Mouse (Mus musculus) limb, embryonic 10.5 days (tissue): ENCODE data around the gene Myom3. TPM values are rescaled to one million over a fixed set of nuclear protein-coding genes. Genes with fewer than 3 reads are reported as not detected.
A peak's percentile ranks its signal among the peaks of the same experiment; 100 is the strongest.
"Not testable (repeated sequence)": the region's sequence is repeated elsewhere in the genome, so short reads cannot be mapped to it uniquely, and the experiment has no call there.

ENCODE experiments used
- DNase-seq: peaks from one replicate; pipeline ENCODE4 v3.0.0-alpha.2; 2017; ENCODE audit warnings: low spot score
- H3K27ac ChIP-seq: fragments of 300-500 bp; sonication (generic); 2 replicates; pipeline ENCODE4 v1.5.1; 2016; ENCODE audit warnings: mild to moderate bottlenecking
- H3K27me3 ChIP-seq: fragments of 300-500 bp; sonication (generic); 2 replicates; pipeline ENCODE4 v1.6.1; 2016; ENCODE audit warnings: low read depth, mild to moderate bottlenecking; ENCODE audit not compliant: poor library complexity, severe bottlenecking
- H3K36me3 ChIP-seq: fragments of 300-500 bp; sonication (generic); 2 replicates; pipeline ENCODE4 v1.6.1; 2016; ENCODE audit warnings: mild to moderate bottlenecking, moderate library complexity
- H3K4me1 ChIP-seq: fragments of 300-500 bp; sonication (generic); 2 replicates; pipeline ENCODE4 v1.6.1; 2016
- H3K4me3 ChIP-seq: fragments of 300-500 bp; sonication (generic); 2 replicates; pipeline ENCODE4 v1.5.1; 2016; ENCODE audit warnings: mild to moderate bottlenecking, moderate library complexity
- H3K9me3 ChIP-seq: fragments of 300-500 bp; sonication (generic); replicated peaks from 2 replicates; pipeline ENCODE4 v1.6.1; 2016; ENCODE audit warnings: mild to moderate bottlenecking
- WGBS: fragments of 180-500 bp; shearing (Covaris S2); methylation state at CpG from one replicate; pipeline ENCODE4 v1.1.7; 2016; 5-methylcytosine and 5-hydroxymethylcytosine counted together
- polyA plus RNA-seq: library from polyadenylated mRNA; unstranded; fragments of >200 nt; fragmentation: Nextera tagmentation; extraction: Ambion mirVana; gene quantifications from 2 replicates; pipeline ENCODE4 v1.2.1, GENCODE M21; 2016

Myom3 gene
- 0.11 and 0.15 TPM in 2 replicates for polyA plus RNA-seq

GRCm38 (mm10) chr4:135759356-135759976 is at the start of gene Myom3:
Gene Myom3, plus strand, starts transcription at chr4:135759715.
- Histone ChIP-seq H3K4me3 (no peak within 1 kb of the TSS), H3K27ac (no peak within 1 kb of the TSS), H3K9me3 (no peaks in the 10 kb centered on the region; the same call in 1 of the 2 replicates), H3K4me1 (peaks cover 20% of the 10 kb centered on the region), H3K36me3 (no peaks in the 10 kb centered on the region), H3K27me3 (peaks cover 15% of the 10 kb centered on the region; the same call in 1 of the 2 replicates)
- WGBS: 70% methylated on average over 10 of the region's 10 CpGs
- DNase-seq: no peak

GRCm38 (mm10) chr4:135710392-135710791 is 49.1 kb upstream of the Myom3 start:
- WGBS: 87% methylated on average over 3 of the region's 3 CpGs
- DNase-seq: no peak
- Histone ChIP-seq H3K27ac (no peak overlapping the region), H3K4me1 (0 out of 2 replicates have a peak, but pooled peaks cover 6% of the 10 kb centered on the region), H3K27me3 (no peaks in the 10 kb centered on the region), H3K4me3 (no peak overlapping the region), H3K36me3 (no peaks in the 10 kb centered on the region), H3K9me3 (no peaks in the 10 kb centered on the region)

GRCm38 (mm10) chr4:135714776-135715175 is 44.7 kb upstream of the Myom3 start:
- no peak for DNase-seq
- 89% methylated on average over 8 of the region's 8 CpGs for WGBS
- H3K4me1 ChIP-seq: no peaks in the 10 kb centered on the region
- H3K4me3 ChIP-seq: no peak overlapping the region
- H3K9me3 ChIP-seq: no peaks in the 10 kb centered on the region
- no peak overlapping the region for H3K27ac ChIP-seq
- H3K36me3 ChIP-seq: no peaks in the 10 kb centered on the region
- H3K27me3 ChIP-seq: no peaks in the 10 kb centered on the region

GRCm38 (mm10) chr4:135716438-135716837 is 43.1 kb upstream of the Myom3 start:
- not testable (repeated sequence) for H3K4me3 ChIP-seq, H3K9me3 ChIP-seq, H3K27ac ChIP-seq, H3K36me3 ChIP-seq, H3K27me3 ChIP-seq, DNase-seq, H3K4me1 ChIP-seq
- WGBS: 97% methylated on average over 11 of the region's 11 CpGs

- Histone ChIP-seq H3K4me1 (peaks cover 2% of the 10 kb centered on the region; the same call in 1 of the 2 replicates), H3K9me3 (no peaks in the 10 kb centered on the region), H3K27ac (no peak overlapping the region), H3K36me3 (no peaks in the 10 kb centered on the region), H3K4me3 (no peak overlapping the region), H3K27me3 (no peaks in the 10 kb centered on the region)
- WGBS: 81% methylated on average over 17 of the region's 17 CpGs
- no peak for DNase-seq
These were observed 36.8 kb upstream of the Myom3 start for GRCm38 (mm10) chr4:135722540-135723290.

GRCm38 (mm10) chr4:135726416-135726815 is 33.1 kb upstream of the Myom3 start:
- Histone ChIP-seq H3K9me3 (no peaks in the 10 kb centered on the region), H3K27ac (no peak overlapping the region), H3K4me3 (no peak overlapping the region), H3K36me3 (no peaks in the 10 kb centered on the region), H3K4me1 (peaks cover 15% of the 10 kb centered on the region), H3K27me3 (no peaks in the 10 kb centered on the region)
- no peak for DNase-seq
- 83% methylated on average over 11 of the region's 11 CpGs for WGBS

GRCm38 (mm10) chr4:135727817-135728216 is 31.7 kb upstream of the Myom3 start, which contains the start of gene Il22ra1:
Gene Il22ra1, plus strand, starts transcription at chr4:135728172.
- Histone ChIP-seq H3K9me3 (no peaks in the 10 kb centered on the region), H3K4me3 (no peak within 1 kb of the TSS), H3K4me1 (peaks cover 15% of the 10 kb centered on the region), H3K27me3 (no peaks in the 10 kb centered on the region), H3K36me3 (no peaks in the 10 kb centered on the region), H3K27ac (no peak within 1 kb of the TSS)
- 43% methylated on average over 14 of the region's 14 CpGs for WGBS
- DNase-seq: no peak

GRCm38 (mm10) chr4:135730204-135730603 is 29.3 kb upstream of the Myom3 start:
- WGBS: 82% methylated on average over 9 of the region's 9 CpGs
- H3K27ac ChIP-seq: no peak overlapping the region
- no peaks in the 10 kb centered on the region; the same call in 1 of the 2 replicates for H3K9me3 ChIP-seq
- no peaks in the 10 kb centered on the region for H3K36me3 ChIP-seq
- H3K27me3 ChIP-seq: no peaks in the 10 kb centered on the region
- DNase-seq: no peak
- H3K4me3 ChIP-seq: no peak overlapping the region
- peaks cover 15% of the 10 kb centered on the region for H3K4me1 ChIP-seq

- WGBS: 76% methylated on average over 8 of the region's 8 CpGs
These were observed 28.6 kb upstream of the Myom3 start for GRCm38 (mm10) chr4:135730951-135731350.

GRCm38 (mm10) chr4:135733901-135734300 is 25.6 kb upstream of the Myom3 start:
- H3K9me3 ChIP-seq: no peaks in the 10 kb centered on the region; the same call in 1 of the 2 replicates
- no peaks in the 10 kb centered on the region for H3K27me3 ChIP-seq
- WGBS: 97% methylated on average over 14 of the region's 14 CpGs
- DNase-seq: no peak
- H3K27ac ChIP-seq: no peak overlapping the region
- no peak overlapping the region for H3K4me3 ChIP-seq
- no peaks in the 10 kb centered on the region for H3K36me3 ChIP-seq
- H3K4me1 ChIP-seq: peaks cover 21% of the 10 kb centered on the region

More at GRCm38 (mm10) chr4:135730951-135731350, 28.6 kb upstream of the Myom3 start:
- Histone ChIP-seq H3K36me3 (no peaks in the 10 kb centered on the region), H3K4me3 (no peak overlapping the region), H3K27ac (no peak overlapping the region), H3K27me3 (no peaks in the 10 kb centered on the region), H3K4me1 (peaks cover 15% of the 10 kb centered on the region), H3K9me3 (no peaks in the 10 kb centered on the region; the same call in 1 of the 2 replicates)
- no peak for DNase-seq

- DNase-seq: no peak
- peaks cover 26% of the 10 kb centered on the region for H3K4me1 ChIP-seq
- no peak overlapping the region for H3K27ac ChIP-seq
- no peaks in the 10 kb centered on the region for H3K27me3 ChIP-seq
- no peak overlapping the region for H3K4me3 ChIP-seq
- no peaks in the 10 kb centered on the region for H3K36me3 ChIP-seq
- WGBS: 87% methylated on average over 3 of the region's 3 CpGs
- H3K9me3 ChIP-seq: no peaks in the 10 kb centered on the region; the same call in 1 of the 2 replicates
These were observed 22.6 kb upstream of the Myom3 start for GRCm38 (mm10) chr4:135736903-135737302.

GRCm38 (mm10) chr4:135738237-135738636 is 21.3 kb upstream of the Myom3 start:
- Histone ChIP-seq H3K4me3 (no peak overlapping the region), H3K27me3 (no peaks in the 10 kb centered on the region), H3K27ac (peak overlapping the region; percentile 67), H3K9me3 (no peaks in the 10 kb centered on the region; the same call in 1 of the 2 replicates), H3K36me3 (no peaks in the 10 kb centered on the region), H3K4me1 (peaks cover 28% of the 10 kb centered on the region)
- DNase-seq: no peak
- 39% methylated on average over 5 of the region's 5 CpGs for WGBS

- no peaks in the 10 kb centered on the region for H3K27me3 ChIP-seq
- no peak for DNase-seq
- no peak overlapping the region for H3K27ac ChIP-seq
- 55% methylated on average over 7 of the region's 7 CpGs for WGBS
- no peak overlapping the region for H3K4me3 ChIP-seq
- no peaks in the 10 kb centered on the region for H3K36me3 ChIP-seq
- H3K9me3 ChIP-seq: no peaks in the 10 kb centered on the region; the same call in 1 of the 2 replicates
- H3K4me1 ChIP-seq: peaks cover 37% of the 10 kb centered on the region
These were observed 20.4 kb upstream of the Myom3 start for GRCm38 (mm10) chr4:135739148-135739547.
